Mouse (Mus musculus) heart, adult 2 months (tissue): ENCODE measurements around the gene Cd48.
"Not testable (repeated sequence)": the region's sequence is repeated elsewhere in the genome, so short reads cannot be mapped to it uniquely, and the experiment has no call there.

Experiments used
- CTCF ChIP-seq: fragments of 200-600 bp; IDR thresholded peaks from 2 replicates; pipeline ENCODE4 v1.8.1; 2022; ENCODE audit warnings: antibody characterized with exemption, mild to moderate bottlenecking, moderate library complexity
- EP300 ChIP-seq: fragments of 200-500 bp; IDR thresholded peaks from 2 replicates; pipeline ENCODE4 v1.6.1; 2011; ENCODE audit warnings: low read depth, low read length, control low read depth; ENCODE audit not compliant: insufficient read depth
- POLR2A ChIP-seq: fragments of 200-500 bp; IDR thresholded peaks from 2 replicates; pipeline ENCODE4 v1.6.1; 2011; ENCODE audit warnings: mild to moderate bottlenecking, low read depth, low read length, control low read depth; ENCODE audit not compliant: insufficient read depth

GRCm38 (mm10) chr1:171713736-171714135, 31.9 kb downstream of the Cd48 start:
- TF ChIP-seq CTCF, EP300, POLR2A: not testable (repeated sequence)
